Mouse (Mus musculus): ENCODE data around the gene Ccdc33. TPM values are rescaled to one million over a fixed set of nuclear protein-coding genes. Genes with fewer than 3 reads are reported as not detected.

The Ccdc33 gene
- polyA plus RNA-seq, 1 experiment from 2014 or later = 0.17 TPM

- Histone ChIP-seq H3K9me3 (ENCODE audit: control insufficient read depth, low read length) (no peaks in the 10 kb centered on the region), H3K27ac (replicated peaks; ENCODE audit: low read depth, low read length) (no peak overlapping the region), H3K4me2 (ENCODE audit: low read depth, severe bottlenecking) (no peak overlapping the region; the same call in 1 of the 2 replicates), H3K36me3 (ENCODE audit: control insufficient read depth, insufficient read depth, low read length) (no peaks in the 10 kb centered on the region), H3K9ac (ENCODE audit: low read length) (no peak overlapping the region), H3K27me3 (ENCODE audit: control insufficient read depth, insufficient read depth, low read length) (no peaks in the 10 kb centered on the region), H3K4me3 (ENCODE audit: low read depth, low read length) (no peak overlapping the region), H3K4me1 (ENCODE audit: control insufficient read depth, insufficient read depth, low read length) (0 out of 2 replicates have a peak, but pooled peaks cover 2% of the 10 kb centered on the region)
- 13% methylated on average over 6 of the region's 6 CpGs for WGBS
- ATAC-seq (ENCODE audit: insufficient number of reproducible peaks, low FRiP score, low TSS enrichment, low read depth) = peak; percentile 19; the same call in 1 of the 2 replicates
- peak; percentile 32 for DNase-seq (ENCODE audit: low spot score)
These were observed 109.6 kb downstream of the Ccdc33 start for GRCm38 (mm10) chr9:58009015-58009362.

GRCm38 (mm10) chr9:58008336-58009014, 110.1 kb downstream of the Ccdc33 start:
- Histone ChIP-seq H3K4me3 (ENCODE audit: low read depth, low read length) (no peak overlapping the region), H3K27me3 (ENCODE audit: control insufficient read depth, insufficient read depth, low read length) (no peaks in the 10 kb centered on the region), H3K4me2 (ENCODE audit: low read depth, severe bottlenecking) (no peak overlapping the region; the same call in 1 of the 2 replicates), H3K4me1 (ENCODE audit: control insufficient read depth, insufficient read depth, low read length) (0 out of 2 replicates have a peak, but pooled peaks cover 2% of the 10 kb centered on the region), H3K27ac (replicated peaks; ENCODE audit: low read depth, low read length) (no peak overlapping the region), H3K9ac (ENCODE audit: low read length) (no peak overlapping the region), H3K9me3 (ENCODE audit: control insufficient read depth, low read length) (no peaks in the 10 kb centered on the region), H3K36me3 (ENCODE audit: control insufficient read depth, insufficient read depth, low read length) (no peaks in the 10 kb centered on the region)
- 0 out of 2 replicates have a peak, but pooled peaks have one; percentile 33 for ATAC-seq (ENCODE audit: insufficient number of reproducible peaks, low FRiP score, low TSS enrichment, low read depth)
- 66% methylated on average over 12 of the region's 12 CpGs for WGBS
- DNase-seq (ENCODE audit: low spot score) = no peak

GRCm38 (mm10) chr9:58005753-58006461, 112.7 kb downstream of the Ccdc33 start, which contains the start of gene Cyp11a1:
Gene Cyp11a1, plus strand, starts transcription at chr9:58006411.
- 88% methylated on average over 16 of the region's 16 CpGs for WGBS
- H3K9me3 ChIP-seq (ENCODE audit: control insufficient read depth, low read length) = no peaks in the 10 kb centered on the region
- H3K36me3 ChIP-seq (ENCODE audit: control insufficient read depth, insufficient read depth, low read length) = no peaks in the 10 kb centered on the region
- no peaks in the 10 kb centered on the region for H3K27me3 ChIP-seq (ENCODE audit: control insufficient read depth, insufficient read depth, low read length)
- H3K4me2 ChIP-seq (ENCODE audit: low read depth, severe bottlenecking) = no peak within 1 kb of the TSS
- H3K9ac ChIP-seq (ENCODE audit: low read length) = no peak within 1 kb of the TSS
- H3K4me3 ChIP-seq (ENCODE audit: low read depth, low read length) = no peak within 1 kb of the TSS
- H3K4me1 ChIP-seq (ENCODE audit: control insufficient read depth, insufficient read depth, low read length) = no peaks in the 10 kb centered on the region
- DNase-seq (ENCODE audit: low spot score) (no peak), ATAC-seq (ENCODE audit: insufficient number of reproducible peaks, low FRiP score, low TSS enrichment, low read depth) (no peak)
- no peak within 1 kb of the TSS for H3K27ac ChIP-seq (replicated peaks; ENCODE audit: low read depth, low read length)

GRCm38 (mm10) chr9:58003272-58003671, 115.4 kb downstream of the Ccdc33 start:
- H3K36me3 ChIP-seq (ENCODE audit: control insufficient read depth, insufficient read depth, low read length) = no peaks in the 10 kb centered on the region
- no peaks in the 10 kb centered on the region for H3K9me3 ChIP-seq (ENCODE audit: control insufficient read depth, low read length)
- H3K9ac ChIP-seq (ENCODE audit: low read length) = no peak overlapping the region
- ATAC-seq (ENCODE audit: insufficient number of reproducible peaks, low FRiP score, low TSS enrichment, low read depth) = no peak
- no peak overlapping the region for H3K4me2 ChIP-seq (ENCODE audit: low read depth, severe bottlenecking)
- WGBS = 35% methylated on average over 2 of the region's 2 CpGs
- H3K27ac ChIP-seq (replicated peaks; ENCODE audit: low read depth, low read length) = no peak overlapping the region
- DNase-seq (ENCODE audit: low spot score) = no peak
- H3K4me3 ChIP-seq (ENCODE audit: low read depth, low read length) = no peak overlapping the region
- no peaks in the 10 kb centered on the region for H3K4me1 ChIP-seq (ENCODE audit: control insufficient read depth, insufficient read depth, low read length)
- H3K27me3 ChIP-seq (ENCODE audit: control insufficient read depth, insufficient read depth, low read length) = no peaks in the 10 kb centered on the region

GRCm38 (mm10) chr9:57999676-58000075, 118.9 kb downstream of the Ccdc33 start:
- Histone ChIP-seq H3K27ac (replicated peaks; ENCODE audit: low read depth, low read length) (no peak overlapping the region), H3K36me3 (ENCODE audit: control insufficient read depth, insufficient read depth, low read length) (no peaks in the 10 kb centered on the region), H3K4me3 (ENCODE audit: low read depth, low read length) (no peak overlapping the region), H3K9ac (ENCODE audit: low read length) (no peak overlapping the region), H3K4me1 (ENCODE audit: control insufficient read depth, insufficient read depth, low read length) (0 out of 2 replicates have a peak, but pooled peaks cover 5% of the 10 kb centered on the region), H3K27me3 (ENCODE audit: control insufficient read depth, insufficient read depth, low read length) (peaks cover 6% of the 10 kb centered on the region; the same call in 1 of the 2 replicates), H3K4me2 (ENCODE audit: low read depth, severe bottlenecking) (no peak overlapping the region), H3K9me3 (ENCODE audit: control insufficient read depth, low read length) (no peaks in the 10 kb centered on the region)
- 61% methylated on average over 2 of the region's 2 CpGs for WGBS
- DNase-seq (ENCODE audit: low spot score) (no peak), ATAC-seq (ENCODE audit: insufficient number of reproducible peaks, low FRiP score, low TSS enrichment, low read depth) (no peak)

- peaks cover 6% of the 10 kb centered on the region; the same call in 1 of the 2 replicates for H3K27me3 ChIP-seq (ENCODE audit: control insufficient read depth, insufficient read depth, low read length)
- H3K9me3 ChIP-seq (ENCODE audit: control insufficient read depth, low read length) = no peaks in the 10 kb centered on the region
- H3K9ac ChIP-seq (ENCODE audit: low read length) = no peak overlapping the region
- ATAC-seq (ENCODE audit: insufficient number of reproducible peaks, low FRiP score, low TSS enrichment, low read depth) (no peak), DNase-seq (ENCODE audit: low spot score) (no peak)
- no peak overlapping the region for H3K4me2 ChIP-seq (ENCODE audit: low read depth, severe bottlenecking)
- 51% methylated on average over 2 of the region's 2 CpGs for WGBS
- H3K4me3 ChIP-seq (ENCODE audit: low read depth, low read length) = no peak overlapping the region
- peaks cover 12% of the 10 kb centered on the region for H3K4me1 ChIP-seq (ENCODE audit: control insufficient read depth, insufficient read depth, low read length)
- no peak overlapping the region for H3K27ac ChIP-seq (replicated peaks; ENCODE audit: low read depth, low read length)
- no peaks in the 10 kb centered on the region for H3K36me3 ChIP-seq (ENCODE audit: control insufficient read depth, insufficient read depth, low read length)
These were observed 119.9 kb downstream of the Ccdc33 start for GRCm38 (mm10) chr9:57998685-57999084.

- WGBS = under 1% methylated on average over 20 of the region's 20 CpGs
- Histone ChIP-seq H3K4me1 (ENCODE audit: control insufficient read depth, insufficient read depth, low read length) (peaks cover 17% of the 10 kb centered on the region), H3K9me3 (ENCODE audit: control insufficient read depth, low read length) (no peaks in the 10 kb centered on the region), H3K36me3 (ENCODE audit: control insufficient read depth, insufficient read depth, low read length) (no peaks in the 10 kb centered on the region), H3K27me3 (ENCODE audit: control insufficient read depth, insufficient read depth, low read length) (peaks cover 6% of the 10 kb centered on the region; the same call in 1 of the 2 replicates), H3K27ac (replicated peaks; ENCODE audit: low read depth, low read length) (no peak overlapping the region), H3K9ac (ENCODE audit: low read length) (no peak overlapping the region), H3K4me2 (ENCODE audit: low read depth, severe bottlenecking) (peak overlapping the region; percentile 42), H3K4me3 (ENCODE audit: low read depth, low read length) (no peak overlapping the region)
- DNase-seq (ENCODE audit: low spot score) (peak; percentile 72), ATAC-seq (ENCODE audit: insufficient number of reproducible peaks, low FRiP score, low TSS enrichment, low read depth) (no peak)
These were observed 120.5 kb downstream of the Ccdc33 start for GRCm38 (mm10) chr9:57998032-57998659.

GRCm38 (mm10) chr9:57997511-57998031, 121.1 kb downstream of the Ccdc33 start:
- H3K36me3 ChIP-seq (ENCODE audit: control insufficient read depth, insufficient read depth, low read length) = no peaks in the 10 kb centered on the region
- peak; percentile 37; the same call in 1 of the 2 replicates for ATAC-seq (ENCODE audit: insufficient number of reproducible peaks, low FRiP score, low TSS enrichment, low read depth)
- DNase-seq (ENCODE audit: low spot score) = no peak
- WGBS = 20% methylated on average over 13 of the region's 13 CpGs
- peaks cover 6% of the 10 kb centered on the region; the same call in 1 of the 2 replicates for H3K27me3 ChIP-seq (ENCODE audit: control insufficient read depth, insufficient read depth, low read length)
- H3K4me2 ChIP-seq (ENCODE audit: low read depth, severe bottlenecking) = peak overlapping the region; percentile 42
- no peak overlapping the region for H3K4me3 ChIP-seq (ENCODE audit: low read depth, low read length)
- H3K9ac ChIP-seq (ENCODE audit: low read length) = no peak overlapping the region
- no peaks in the 10 kb centered on the region for H3K9me3 ChIP-seq (ENCODE audit: control insufficient read depth, low read length)
- H3K4me1 ChIP-seq (ENCODE audit: control insufficient read depth, insufficient read depth, low read length) = peaks cover 21% of the 10 kb centered on the region
- H3K27ac ChIP-seq (replicated peaks; ENCODE audit: low read depth, low read length) = no peak overlapping the region
